Mouse (Mus musculus) cerebellum, adult 2 months (tissue): ENCODE data around the gene Magi3.

Source experiments
- CTCF ChIP-seq: fragments of 200-500 bp; IDR thresholded peaks from 2 replicates; pipeline ENCODE4 v1.5.1; 2011; ENCODE audit warnings: low read depth, mild to moderate bottlenecking, control low read depth, low read length, moderate library complexity, borderline replicate concordance; ENCODE audit not compliant: insufficient read depth
- POLR2A ChIP-seq: fragments of 200-500 bp; IDR thresholded peaks from 2 replicates; pipeline ENCODE4 v1.6.1; 2011; ENCODE audit warnings: low read length, control low read depth, borderline replicate concordance; ENCODE audit not compliant: insufficient read depth

DNA sequence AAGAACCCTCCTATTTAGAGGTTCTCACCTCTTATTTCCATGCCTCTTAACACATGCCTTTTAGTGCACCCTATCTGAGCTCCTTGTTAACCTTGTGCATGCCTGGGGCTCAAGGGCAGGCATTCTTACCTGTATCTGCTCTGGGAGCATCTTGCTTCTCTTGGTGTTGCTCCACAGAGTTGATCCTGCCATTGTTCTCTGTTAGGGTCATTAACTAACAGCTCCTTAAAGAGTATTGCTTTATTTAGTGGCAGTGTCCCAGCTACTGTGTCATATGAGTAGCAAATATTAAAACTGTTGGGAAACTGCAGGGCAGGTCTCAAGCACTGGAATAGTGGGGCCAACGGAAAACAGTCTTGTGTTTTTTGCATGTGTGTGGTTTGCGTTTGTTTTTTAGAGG lies 249.0 kb downstream of the Magi3 start:
- TF ChIP-seq CTCF: no peak
- TF ChIP-seq POLR2A: no peak
